Mouse (Mus musculus) hindlimb bud, embryonic 11.5 days (tissue): ENCODE measurements around the gene Gm4836.
"Not testable (repeated sequence)": the region's sequence is repeated elsewhere in the genome, so short reads cannot be mapped to it uniquely, and the experiment has no call there.

Experiments used
- DNase-seq: peaks from one replicate; pipeline ENCODE4 v3.0.0-alpha.2; 2012; ENCODE audit warnings: low read depth, low spot score; ENCODE audit errors: extremely low spot score

Gm4836 gene

DNA sequence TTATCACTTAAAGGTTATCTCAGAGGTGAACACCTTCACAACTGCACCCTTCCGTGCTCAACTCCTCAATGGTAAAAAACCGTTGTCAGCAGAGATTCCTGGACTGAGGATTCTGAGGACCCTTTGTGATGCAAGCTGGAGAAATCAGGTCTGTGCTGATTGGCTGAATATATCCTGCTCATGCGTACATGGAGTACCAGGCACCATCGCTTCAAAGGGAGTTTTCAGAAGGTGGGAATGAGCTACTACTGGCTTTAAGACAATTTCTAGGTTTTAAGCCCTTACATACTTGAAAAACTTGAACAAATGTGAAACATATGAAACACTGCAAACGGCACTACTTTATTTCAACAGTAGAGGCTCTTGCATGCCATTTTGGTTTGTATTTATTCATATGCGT lies at the start of gene Gm4836:
Gene Gm4836, minus strand, starts transcription at position 101 of the 400 bp plus-strand sequence.
- not testable (repeated sequence) for DNase-seq
